Mouse (Mus musculus) C2C12 (cell line): ENCODE results near the gene Gm13762. TPM values are rescaled to one million over a fixed set of nuclear protein-coding genes. Genes with fewer than 3 reads are reported as not detected.

Source experiments
- H3K27me3 ChIP-seq: one replicate; pipeline ENCODE4 v1.6.1; 2011; ENCODE audit not compliant: control insufficient read depth, insufficient read depth, insufficient read length
- H3K36me3 ChIP-seq: one replicate; pipeline ENCODE4 v1.6.1; 2011; ENCODE audit not compliant: control insufficient read depth, insufficient read depth
- H3K4me3 ChIP-seq: one replicate; pipeline ENCODE4 v1.5.1; 2011; ENCODE audit warnings: mild to moderate bottlenecking, control low read depth; ENCODE audit not compliant: poor library complexity, insufficient read depth, severe bottlenecking
- H3K79me2 ChIP-seq: one replicate; pipeline ENCODE4 v1.6.1; 2011; ENCODE audit not compliant: control insufficient read depth, insufficient read depth
- H3K79me3 ChIP-seq: one replicate; pipeline ENCODE4 v1.6.1; 2011; ENCODE audit warnings: low read depth, control low read depth
- H3ac ChIP-seq: one replicate; pipeline ENCODE3; 2011; ENCODE audit warnings: low read depth; ENCODE audit not compliant: control insufficient read depth, insufficient read length
- CTCF ChIP-seq: IDR thresholded peaks from one replicate; pipeline ENCODE4 v1.5.1; 2011; ENCODE audit not compliant: control insufficient read depth, insufficient read depth, insufficient read length
- MAX ChIP-seq: IDR thresholded peaks from one replicate; pipeline ENCODE4 v1.6.1; 2011; ENCODE audit warnings: mild to moderate bottlenecking, control low read depth
- MYOD1 ChIP-seq: IDR thresholded peaks from one replicate; pipeline ENCODE4 v1.6.1; 2011; ENCODE audit warnings: low read depth; ENCODE audit not compliant: control insufficient read depth, insufficient read length
- MYOG ChIP-seq: IDR thresholded peaks from one replicate; pipeline ENCODE4 v1.6.1; 2011; ENCODE audit not compliant: control insufficient read depth, insufficient read length; ENCODE audit errors: extremely low read depth
- USF1 ChIP-seq: IDR thresholded peaks from one replicate; pipeline ENCODE4 v1.6.1; 2011; ENCODE audit warnings: low read depth, mild to moderate bottlenecking, control low read depth, moderate library complexity
- polyA plus RNA-seq: library from polyadenylated mRNA; unstranded; fragments of >200 nt; fragmentation: generic; extraction: Trizol; gene quantifications from one replicate; pipeline ENCODE4 v1.2.1, GENCODE M21; 2012; ENCODE audit warnings: missing spikeins

The Gm13762 gene
- polyA plus RNA-seq, 1 experiment, result not detected

- no peaks in the 10 kb centered on the region for H3K36me3 ChIP-seq
- no peaks in the 10 kb centered on the region for H3K27me3 ChIP-seq
- no peak within 1 kb of the TSS for H3K4me3 ChIP-seq
- TF ChIP-seq MYOG (no peak), CTCF (no peak), MYOD1 (no peak), MAX (no peak), USF1 (no peak)
- no peak within 1 kb of the TSS for H3ac ChIP-seq
- H3K79me3 ChIP-seq, result no peaks in the 10 kb centered on the region
- no peaks in the 10 kb centered on the region for H3K79me2 ChIP-seq
Measured at GRCm38 (mm10) chr2:88938011-88938410, 42.1 kb downstream of the Gm13762 start, which contains the start of gene Olfr1211. Gene Olfr1211, minus strand, starts transcription at chr2:88938111.

Other genes starting within 250 kb of the Gm13762 start
- gene Olfr1197, start 247.9 kb downstream of the Gm13762 start, polyA plus RNA-seq, result not detected
- gene Olfr1198, start 228.9 kb downstream of the Gm13762 start, polyA plus RNA-seq, result not detected
- not detected for gene Olfr1199, start 219.8 kb downstream of the Gm13762 start, polyA plus RNA-seq
- not detected for gene Olfr1200, start 209.8 kb downstream of the Gm13762 start, polyA plus RNA-seq
- gene Olfr1201, start 187.2 kb downstream of the Gm13762 start, polyA plus RNA-seq, result not detected
- not detected for gene Olfr1202, start 165.8 kb downstream of the Gm13762 start, polyA plus RNA-seq
- not detected for gene Olfr1205, start 150.5 kb downstream of the Gm13762 start, polyA plus RNA-seq
- gene Olfr1204, start 131.0 kb downstream of the Gm13762 start, polyA plus RNA-seq, result not detected
- not detected for gene Olfr1206, start 117.0 kb downstream of the Gm13762 start, polyA plus RNA-seq
- not detected for gene Olfr1208, start 78.0 kb downstream of the Gm13762 start, polyA plus RNA-seq
- gene Olfr1209, start 65.1 kb downstream of the Gm13762 start, polyA plus RNA-seq, result not detected
- gene Olfr1211, start 42.2 kb downstream of the Gm13762 start, polyA plus RNA-seq, result not detected
- not detected for gene Olfr1212, start 26.3 kb downstream of the Gm13762 start, polyA plus RNA-seq
- gene Olfr1214, start 12.4 kb upstream of the Gm13762 start, polyA plus RNA-seq, result not detected
- gene Olfr1215, start 26.7 kb upstream of the Gm13762 start, polyA plus RNA-seq, result not detected
- gene Olfr1216, start 38.1 kb upstream of the Gm13762 start, polyA plus RNA-seq, result not detected
- gene Olfr1217, start 51.8 kb upstream of the Gm13762 start, polyA plus RNA-seq, result not detected
- not detected for gene Olfr1218, start 80.9 kb upstream of the Gm13762 start, polyA plus RNA-seq
- not detected for gene Olfr1219, start 103.2 kb upstream of the Gm13762 start, polyA plus RNA-seq
- not detected for gene Olfr1220, start 126.6 kb upstream of the Gm13762 start, polyA plus RNA-seq
- not detected for gene Olfr1221, start 137.0 kb upstream of the Gm13762 start, polyA plus RNA-seq
- not detected for gene Olfr1222, start 152.8 kb upstream of the Gm13762 start, polyA plus RNA-seq
- not detected for gene Olfr1223, start 171.3 kb upstream of the Gm13762 start, polyA plus RNA-seq
- not detected for gene Olfr1224-ps1, start 183.8 kb upstream of the Gm13762 start, polyA plus RNA-seq
- gene Olfr1225, start 194.4 kb upstream of the Gm13762 start, polyA plus RNA-seq, result not detected
- gene Olfr1226, start 219.8 kb upstream of the Gm13762 start, polyA plus RNA-seq, result not detected